Mouse (Mus musculus) CH12.LX (cell line): Measurements from ENCODE around the gene Slc19a2. TPM values are rescaled to one million over a fixed set of nuclear protein-coding genes. Genes with fewer than 3 reads are reported as not detected.
A peak's percentile ranks its signal among the peaks of the same experiment; 100 is the strongest.

Experiments
- DNase-seq: peaks from one replicate; pipeline ENCODE4 v3.0.0-alpha.2; 2013; ENCODE audit errors: extremely low read depth
- H3K27ac ChIP-seq: 2 replicates; pipeline ENCODE4 v1.5.1; 2012; ENCODE audit warnings: low read depth, mild to moderate bottlenecking, control low read depth, moderate library complexity; ENCODE audit not compliant: insufficient read depth
- H3K27me3 ChIP-seq: replicated peaks from 2 replicates; pipeline ENCODE3; 2012; ENCODE audit warnings: inconsistent platforms
- H3K36me3 ChIP-seq, 2 experiments: replicated peaks in 1 of 2; 2 replicates each; pipeline versions ENCODE3 to v1.6.1; 2012; ENCODE audit warnings: inconsistent platforms in 1 of 2, low read length in 1 of 2, mild to moderate bottlenecking in 1 of 2, mixed read lengths in 1 of 2, moderate library complexity in 1 of 2; ENCODE audit not compliant: control insufficient read depth in 1 of 2, insufficient read depth in 1 of 2
- H3K4me1 ChIP-seq, 2 experiments: 2 replicates each; pipeline ENCODE4 v1.6.1; 2012; ENCODE audit warnings: inconsistent platforms in 1 of 2, moderate library complexity in 1 of 2; ENCODE audit not compliant: insufficient read depth in 2 of 2, control insufficient read depth in 1 of 2
- H3K4me2 ChIP-seq: 2 replicates; pipeline ENCODE4 v1.6.1; 2012; ENCODE audit warnings: low read depth, mild to moderate bottlenecking, control low read depth; ENCODE audit not compliant: poor library complexity, insufficient read depth, severe bottlenecking
- H3K4me3 ChIP-seq, 3 experiments: fragments of 150-350 bp in 1 of 3; sonication (generic) in 1 of 3; replicated peaks in 1 of 3; 2 replicates each; pipeline versions ENCODE3 to v1.5.1; 2011 to 2012; ENCODE audit warnings: low read depth in 2 of 3, low read length in 2 of 3, mild to moderate bottlenecking in 2 of 3, moderate library complexity in 2 of 3, control low read depth in 1 of 3, improper control_type of control experiment in 1 of 3, inconsistent platforms in 1 of 3, mixed read lengths in 1 of 3; ENCODE audit not compliant: poor library complexity in 1 of 3
- H3K79me2 ChIP-seq: replicated peaks from 2 replicates; pipeline ENCODE4 v1.6.1; 2012; ENCODE audit warnings: mild to moderate bottlenecking, moderate library complexity; ENCODE audit not compliant: control insufficient read depth, poor library complexity, insufficient read depth, severe bottlenecking; ENCODE audit errors: extremely low read depth
- H3K9ac ChIP-seq: 2 replicates; pipeline ENCODE4 v1.6.1; 2012; ENCODE audit warnings: low read depth, mild to moderate bottlenecking, control low read depth, moderate library complexity; ENCODE audit not compliant: insufficient read depth
- H3K9me3 ChIP-seq: replicated peaks from 2 replicates; pipeline ENCODE3; 2012; ENCODE audit warnings: low read length, inconsistent platforms, mixed read lengths
- BHLHE40 ChIP-seq: IDR thresholded peaks from 2 replicates; pipeline ENCODE4 v1.6.1; 2011; ENCODE audit warnings: mild to moderate bottlenecking, low read depth, low read length, improper control_type of control experiment
- CHD1 ChIP-seq: IDR thresholded peaks from 2 replicates; pipeline ENCODE4 v1.6.1; 2012; ENCODE audit warnings: low read depth, low read length, improper control_type of control experiment, inconsistent platforms
- CHD2 ChIP-seq: IDR thresholded peaks from 2 replicates; pipeline ENCODE4 v1.6.1; 2011; ENCODE audit warnings: low read length, improper control_type of control experiment
- E2F4 ChIP-seq: IDR thresholded peaks from 2 replicates; pipeline ENCODE4 v1.6.1; 2011; ENCODE audit warnings: low read depth, low read length, improper control_type of control experiment; ENCODE audit not compliant: insufficient replicate concordance
- ELF1 ChIP-seq: IDR thresholded peaks from 2 replicates; pipeline ENCODE4 v1.6.1; 2014; ENCODE audit warnings: low read depth, mild to moderate bottlenecking, inconsistent platforms, low read length, improper control_type of control experiment
- GABPA ChIP-seq: IDR thresholded peaks from 2 replicates; pipeline ENCODE4 v1.6.1; 2012; ENCODE audit warnings: low read depth, low read length, improper control_type of control experiment, inconsistent platforms; ENCODE audit not compliant: insufficient replicate concordance
- HCFC1 ChIP-seq: IDR thresholded peaks from 2 replicates; pipeline ENCODE4 v1.6.1; 2012; ENCODE audit warnings: low read depth, mild to moderate bottlenecking, inconsistent platforms, low read length, improper control_type of control experiment
- IRF4 ChIP-seq: IDR thresholded peaks from 2 replicates; pipeline ENCODE4 v1.6.1; 2014; ENCODE audit warnings: low read depth, mild to moderate bottlenecking, inconsistent platforms, low read length, improper control_type of control experiment
- KAT2A ChIP-seq: IDR thresholded peaks from 2 replicates; pipeline ENCODE4 v1.6.1; 2012; ENCODE audit warnings: low read length, improper control_type of control experiment, inconsistent platforms; ENCODE audit not compliant: insufficient replicate concordance
- MAX ChIP-seq: IDR thresholded peaks from 2 replicates; pipeline ENCODE4 v1.6.1; 2011; ENCODE audit warnings: low read length, improper control_type of control experiment
- MXI1 ChIP-seq: IDR thresholded peaks from 2 replicates; pipeline ENCODE4 v1.6.1; 2011; ENCODE audit warnings: mild to moderate bottlenecking, low read depth, low read length, improper control_type of control experiment
- MYC ChIP-seq: IDR thresholded peaks from 2 replicates; pipeline ENCODE4 v1.6.1; 2011; ENCODE audit warnings: low read depth, mild to moderate bottlenecking, improper control_type of control experiment, low read length
- NELFE ChIP-seq: IDR thresholded peaks from 2 replicates; pipeline ENCODE4 v1.6.1; 2011; ENCODE audit warnings: low read depth, low read length, improper control_type of control experiment
- NRF1 ChIP-seq: IDR thresholded peaks from 2 replicates; pipeline ENCODE4 v1.6.1; 2014; ENCODE audit warnings: low read depth, mild to moderate bottlenecking, inconsistent platforms, low read length, improper control_type of control experiment, moderate library complexity
- POLR2A ChIP-seq: IDR thresholded peaks from 2 replicates; pipeline ENCODE4 v1.6.1; 2011; ENCODE audit warnings: low read depth, mild to moderate bottlenecking, improper control_type of control experiment, low read length
- POLR2AphosphoS2 ChIP-seq: IDR thresholded peaks from 2 replicates; pipeline ENCODE4 v1.6.1; 2011; ENCODE audit warnings: low read depth, low read length, improper control_type of control experiment
- RAD21 ChIP-seq: IDR thresholded peaks from 2 replicates; pipeline ENCODE4 v1.6.1; 2011; ENCODE audit warnings: low read depth, mild to moderate bottlenecking, low read length, improper control_type of control experiment, moderate library complexity
- RCOR1 ChIP-seq: conservative IDR thresholded peaks from 2 replicates; pipeline ENCODE4 v1.6.1; 2012; ENCODE audit warnings: low read depth, mild to moderate bottlenecking, inconsistent platforms, low read length, improper control_type of control experiment
- SIN3A ChIP-seq: IDR thresholded peaks from 2 replicates; pipeline ENCODE4 v1.6.1; 2012; ENCODE audit warnings: low read length, improper control_type of control experiment, inconsistent platforms
- SMC3 ChIP-seq: IDR thresholded peaks from 2 replicates; pipeline ENCODE4 v1.6.1; 2011; ENCODE audit warnings: low read depth, low read length, improper control_type of control experiment
- TBP ChIP-seq: conservative IDR thresholded peaks from 2 replicates; pipeline ENCODE4 v1.6.1; 2011; ENCODE audit warnings: low read depth, low read length, improper control_type of control experiment
- TCF12 ChIP-seq: IDR thresholded peaks from 2 replicates; pipeline ENCODE4 v1.6.1; 2014; ENCODE audit warnings: low read depth, mild to moderate bottlenecking, inconsistent platforms, low read length, improper control_type of control experiment
- UBTF ChIP-seq: IDR thresholded peaks from 2 replicates; pipeline ENCODE4 v1.6.1; 2012; ENCODE audit warnings: low read depth, mild to moderate bottlenecking, inconsistent platforms, low read length, improper control_type of control experiment, moderate library complexity
- ZMIZ1 ChIP-seq: IDR thresholded peaks from 2 replicates; pipeline ENCODE4 v1.6.1; 2012; ENCODE audit warnings: low read depth, mild to moderate bottlenecking, inconsistent platforms, low read length, improper control_type of control experiment
- ZNF384 ChIP-seq: IDR thresholded peaks from 2 replicates; pipeline ENCODE4 v1.6.1; 2012; ENCODE audit warnings: low read depth, low read length, improper control_type of control experiment, inconsistent platforms
- dilution Hi-C: fragments of 300-500 bp; cut with MboI; formaldehyde crosslinking; loops from 2 replicates; pipeline ENCODE4 v1.14.3; 2020; ENCODE audit warnings: low sequenced_read_pairs; ENCODE audit not compliant: extremely low pct_unique_long_range_greater_than_20kb, extremely low pct_ligation_motif_present
- in situ Hi-C: fragments of 300-500 bp; cut with MboI; formaldehyde crosslinking; loops from 3 replicates; pipeline ENCODE4 v1.14.3; 2019; ENCODE audit warnings: low sequenced_read_pairs, low pct_ligation_motif_present, low pct_unique_long_range_greater_than_20kb, mixed read lengths
- polyA plus RNA-seq: library from polyadenylated mRNA; unstranded; fragments of >175 nt; gene quantifications from 2 replicates; pipeline ENCODE4 v1.2.1, GENCODE M21; 2012; ENCODE audit warnings: low read depth; ENCODE audit not compliant: insufficient read length
- total RNA-seq, 2 experiments: library from RNA; depleted of rRNA; stranded (reverse); fragments of 300-350 nt in 1 of 2; fragments of >200 nt in 1 of 2; gene quantifications; 2 replicates each; pipeline ENCODE4 v1.2.3; 2012 to 2014

Gene Slc19a2
- total and polyA plus RNA-seq, 3 experiments: 11.6 to 28.4 (median 16.8) TPM

GRCm38 (mm10) chr1:164273659-164274058 lies 24.8 kb downstream of the Slc19a2 start:
- no peaks in the 10 kb centered on the region for H3K27me3 ChIP-seq
- in situ Hi-C loops (no loop called here), dilution Hi-C loops (no loop called here)
- H3K4me3 ChIP-seq: no peak overlapping the region
- no peaks in the 10 kb centered on the region for H3K9me3 ChIP-seq
- no peaks in the 10 kb centered on the region for H3K36me3 ChIP-seq
- H3K9ac ChIP-seq: no peak overlapping the region
- H3K4me2 ChIP-seq: no peak overlapping the region
- TF ChIP-seq IRF4 (no peak), SMC3 (no peak), NELFE (no peak), HCFC1 (no peak), BHLHE40 (no peak), CHD1 (no peak), CHD2 (no peak), NRF1 (no peak), RCOR1 (no peak), ZNF384 (no peak), MYC (no peak)
- TF ChIP-seq, all 38 proteins: peak for 0
- no peaks in the 10 kb centered on the region; a peak in 1 of 4 replicates for H3K4me1 ChIP-seq
- no peak overlapping the region for H3K27ac ChIP-seq
- no peak for DNase-seq
- 0 out of 2 replicates have a peak, but pooled peaks cover 2% of the 10 kb centered on the region for H3K79me2 ChIP-seq

DNA sequence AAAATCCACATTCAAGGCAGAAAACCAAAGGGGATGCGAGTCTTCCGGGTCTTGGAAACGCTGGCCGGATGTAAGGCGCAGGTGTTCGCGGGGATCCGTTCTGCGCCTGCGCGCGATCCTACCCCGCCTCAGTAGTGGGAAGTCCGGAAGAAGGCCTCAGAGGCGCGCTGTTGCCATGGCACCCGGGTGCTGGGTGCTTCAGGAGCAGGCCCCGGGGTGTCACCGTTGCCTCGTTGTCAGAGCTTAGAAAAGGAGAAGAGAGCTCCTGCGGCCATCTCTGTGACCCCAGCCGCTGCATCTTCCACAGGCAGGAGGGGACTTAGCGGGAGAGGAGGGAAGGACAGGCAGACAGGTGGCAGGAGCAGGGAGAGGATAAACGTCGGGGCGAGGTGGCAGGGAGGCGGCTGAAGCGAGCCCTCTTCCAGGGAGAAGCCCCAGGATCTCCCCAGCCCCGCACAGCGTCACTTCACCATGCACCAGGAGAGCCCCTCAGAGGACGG lies 26.7 kb downstream of the Slc19a2 start, which contains the start of gene Ccdc181:
TSS of gene Ccdc181 (plus strand) at position 131 of the 500 bp plus-strand sequence.
- Histone ChIP-seq H3K9me3 (no peaks in the 10 kb centered on the region), H3K36me3 (peaks cover 4% of the 10 kb centered on the region in 2 experiments), H3K27me3 (no peaks in the 10 kb centered on the region), H3K79me2 (0 out of 2 replicates have a peak, but pooled peaks cover 2% of the 10 kb centered on the region), H3K9ac (peak within 1 kb of the TSS; percentile 35; the same call in 1 of the 2 replicates), H3K4me1 (no peaks in the 10 kb centered on the region; a peak in 1 of 4 replicates), H3K4me3 (peak within 1 kb of the TSS; percentile 67 to 74 (median 72)), H3K27ac (0 out of 2 replicates have a peak within 1 kb of the TSS, but pooled peaks have one; percentile 5)
- dilution Hi-C loops (no loop called here), in situ Hi-C loops (no loop called here)
- DNase-seq: peak; percentile 96
- TF ChIP-seq POLR2AphosphoS2: no peak
- TF ChIP-seq MAX: 0 out of 2 replicates have a peak, but pooled peaks have one; percentile 10
- peak; percentile 51; the same call in 1 of the 2 replicates for TF ChIP-seq TCF12
- peak; percentile 47; the same call in 1 of the 2 replicates for TF ChIP-seq NELFE
- TF ChIP-seq SIN3A: peak; percentile 84; the same call in 1 of the 2 replicates
- no peak for TF ChIP-seq ZMIZ1
- TF ChIP-seq TBP: peak; percentile 45; the same call in 1 of the 2 replicates
- TF ChIP-seq GABPA: no peak
- TF ChIP-seq POLR2A: peak; percentile 71
- TF ChIP-seq RAD21: no peak
- TF ChIP-seq KAT2A: peak; percentile 47; the same call in 1 of the 2 replicates
- peak; percentile 80; the same call in 1 of the 2 replicates for TF ChIP-seq E2F4
- peak; percentile 95 for TF ChIP-seq NRF1
- TF ChIP-seq MYC: 0 out of 2 replicates have a peak, but pooled peaks have one; percentile 43
- peak; percentile 98 for TF ChIP-seq MXI1
- TF ChIP-seq CHD1: no peak
- TF ChIP-seq HCFC1: peak; percentile 76
- TF ChIP-seq UBTF: 0 out of 2 replicates have a peak, but pooled peaks have one; percentile 47
- TF ChIP-seq ELF1: peak; percentile 98
- TF ChIP-seq, all 38 proteins: peak for 14
- H3K4me2 ChIP-seq: peak within 1 kb of the TSS; percentile 37
